Mouse (Mus musculus): ENCODE results near the gene Cyp1a1. TPM values are rescaled to one million over a fixed set of nuclear protein-coding genes. Genes with fewer than 3 reads are reported as not detected.

The Cyp1a1 gene
- polyA plus RNA-seq, 2 experiments: 0.04 TPM; not detected in 1

GRCm38 (mm10) chr9:57724701-57725100, 37.0 kb downstream of the Cyp1a1 start:
- no peak overlapping the region for H3K4me3 ChIP-seq (replicated peaks; ENCODE audit: low read length)
- no peak for ATAC-seq (ENCODE audit: low FRiP score, low read depth)
- no peak overlapping the region for H3K27ac ChIP-seq (replicated peaks; ENCODE audit: low read depth, low read length)
- H3K9ac ChIP-seq (ENCODE audit: low read depth, low read length, severe bottlenecking): no peak overlapping the region
- no peaks in the 10 kb centered on the region for H3K9me3 ChIP-seq (ENCODE audit: control insufficient read depth, low read length)
- TF ChIP-seq POLR2A (IDR thresholded peaks at IDR 0.05; ENCODE audit: borderline replicate concordance, extremely low read depth, insufficient read depth, insufficient read length): no peak
- H3K36me3 ChIP-seq (ENCODE audit: control insufficient read depth, insufficient read depth, low read length): peaks cover 56% of the 10 kb centered on the region
- H3K4me2 ChIP-seq (replicated peaks; ENCODE audit: low read depth, low read length, severe bottlenecking): no peak overlapping the region
- H3K27me3 ChIP-seq (ENCODE audit: control insufficient read depth, insufficient read depth, low read length): no peaks in the 10 kb centered on the region
- DNase-seq (ENCODE audit: low spot score): no peak
- no peaks in the 10 kb centered on the region for H3K4me1 ChIP-seq (ENCODE audit: control insufficient read depth, insufficient read depth, low read length)
- 97% methylated on average over 3 of the region's 3 CpGs for WGBS

GRCm38 (mm10) chr9:57728312-57728711, 40.6 kb downstream of the Cyp1a1 start:
- H3K4me3 ChIP-seq (replicated peaks; ENCODE audit: low read length): no peak overlapping the region
- no peaks in the 10 kb centered on the region for H3K4me1 ChIP-seq (ENCODE audit: control insufficient read depth, insufficient read depth, low read length)
- no peak overlapping the region for H3K27ac ChIP-seq (replicated peaks; ENCODE audit: low read depth, low read length)
- no peak overlapping the region for H3K4me2 ChIP-seq (replicated peaks; ENCODE audit: low read depth, low read length, severe bottlenecking)
- no peak for ATAC-seq (ENCODE audit: low FRiP score, low read depth)
- DNase-seq (ENCODE audit: low spot score): no peak
- no peaks in the 10 kb centered on the region for H3K27me3 ChIP-seq (ENCODE audit: control insufficient read depth, insufficient read depth, low read length)
- H3K9me3 ChIP-seq (ENCODE audit: control insufficient read depth, low read length): no peaks in the 10 kb centered on the region
- TF ChIP-seq POLR2A (IDR thresholded peaks at IDR 0.05; ENCODE audit: borderline replicate concordance, extremely low read depth, insufficient read depth, insufficient read length): no peak
- WGBS: 84% methylated on average over 1 of the region's 1 CpGs
- peaks cover 71% of the 10 kb centered on the region for H3K36me3 ChIP-seq (ENCODE audit: control insufficient read depth, insufficient read depth, low read length)
- no peak overlapping the region for H3K9ac ChIP-seq (ENCODE audit: low read depth, low read length, severe bottlenecking)

GRCm38 (mm10) chr9:57733606-57734005, 45.9 kb downstream of the Cyp1a1 start:
- H3K27ac ChIP-seq (replicated peaks; ENCODE audit: low read depth, low read length): no peak overlapping the region
- no peak overlapping the region for H3K4me3 ChIP-seq (replicated peaks; ENCODE audit: low read length)
- no peaks in the 10 kb centered on the region for H3K4me1 ChIP-seq (ENCODE audit: control insufficient read depth, insufficient read depth, low read length)
- no peak for DNase-seq (ENCODE audit: low spot score)
- no peak for ATAC-seq (ENCODE audit: low FRiP score, low read depth)
- no peak overlapping the region for H3K4me2 ChIP-seq (replicated peaks; ENCODE audit: low read depth, low read length, severe bottlenecking)
- no peaks in the 10 kb centered on the region for H3K9me3 ChIP-seq (ENCODE audit: control insufficient read depth, low read length)
- H3K36me3 ChIP-seq (ENCODE audit: control insufficient read depth, insufficient read depth, low read length): peaks cover 52% of the 10 kb centered on the region
- no peak overlapping the region for H3K9ac ChIP-seq (ENCODE audit: low read depth, low read length, severe bottlenecking)
- 96% methylated on average over 6 of the region's 6 CpGs for WGBS
- no peak for TF ChIP-seq POLR2A (IDR thresholded peaks at IDR 0.05; ENCODE audit: borderline replicate concordance, extremely low read depth, insufficient read depth, insufficient read length)
- H3K27me3 ChIP-seq (ENCODE audit: control insufficient read depth, insufficient read depth, low read length): no peaks in the 10 kb centered on the region

- H3K36me3 ChIP-seq (ENCODE audit: control insufficient read depth, insufficient read depth, low read length): peaks cover 47% of the 10 kb centered on the region
- WGBS: 82% methylated on average over 5 of the region's 5 CpGs
- TF ChIP-seq POLR2A (IDR thresholded peaks at IDR 0.05; ENCODE audit: borderline replicate concordance, extremely low read depth, insufficient read depth, insufficient read length): no peak
These were observed 52.1 kb downstream of the Cyp1a1 start for GRCm38 (mm10) chr9:57739863-57740262.

GRCm38 (mm10) chr9:57744462-57745091, 56.8 kb downstream of the Cyp1a1 start:
- peak; percentile 63 for DNase-seq (ENCODE audit: low spot score)
- Histone ChIP-seq H3K4me3 (replicated peaks; ENCODE audit: low read length) (no peak overlapping the region), H3K27ac (replicated peaks; ENCODE audit: low read depth, low read length) (no peak overlapping the region), H3K36me3 (ENCODE audit: control insufficient read depth, insufficient read depth, low read length) (peaks cover 87% of the 10 kb centered on the region), H3K4me2 (replicated peaks; ENCODE audit: low read depth, low read length, severe bottlenecking) (no peak overlapping the region), H3K9me3 (ENCODE audit: control insufficient read depth, low read length) (no peaks in the 10 kb centered on the region), H3K4me1 (ENCODE audit: control insufficient read depth, insufficient read depth, low read length) (no peaks in the 10 kb centered on the region), H3K9ac (ENCODE audit: low read depth, low read length, severe bottlenecking) (no peak overlapping the region), H3K27me3 (ENCODE audit: control insufficient read depth, insufficient read depth, low read length) (no peaks in the 10 kb centered on the region)
- ATAC-seq (ENCODE audit: low FRiP score, low read depth): no peak
- no peak for TF ChIP-seq POLR2A (IDR thresholded peaks at IDR 0.05; ENCODE audit: borderline replicate concordance, extremely low read depth, insufficient read depth, insufficient read length)
- 75% methylated on average over 3 of the region's 3 CpGs for WGBS

More at GRCm38 (mm10) chr9:57739863-57740262, 52.1 kb downstream of the Cyp1a1 start:
- Histone ChIP-seq H3K27ac (replicated peaks; ENCODE audit: low read depth, low read length) (no peak overlapping the region), H3K4me2 (replicated peaks; ENCODE audit: low read depth, low read length, severe bottlenecking) (no peak overlapping the region), H3K27me3 (ENCODE audit: control insufficient read depth, insufficient read depth, low read length) (no peaks in the 10 kb centered on the region), H3K9ac (ENCODE audit: low read depth, low read length, severe bottlenecking) (no peak overlapping the region), H3K4me1 (ENCODE audit: control insufficient read depth, insufficient read depth, low read length) (no peaks in the 10 kb centered on the region), H3K4me3 (replicated peaks; ENCODE audit: low read length) (no peak overlapping the region), H3K9me3 (ENCODE audit: control insufficient read depth, low read length) (no peaks in the 10 kb centered on the region)
- DNase-seq (ENCODE audit: low spot score) (no peak), ATAC-seq (ENCODE audit: low FRiP score, low read depth) (no peak)

Measured in limb, embryonic 14.5 days (tissue).